Mouse (Mus musculus): ENCODE measurements around the gene Scgn. TPM values are rescaled to one million over a fixed set of nuclear protein-coding genes. Genes with fewer than 3 reads are reported as not detected.

Scgn gene
- not detected for polyA plus RNA-seq (2017; shearing (Covaris generic))

DNA sequence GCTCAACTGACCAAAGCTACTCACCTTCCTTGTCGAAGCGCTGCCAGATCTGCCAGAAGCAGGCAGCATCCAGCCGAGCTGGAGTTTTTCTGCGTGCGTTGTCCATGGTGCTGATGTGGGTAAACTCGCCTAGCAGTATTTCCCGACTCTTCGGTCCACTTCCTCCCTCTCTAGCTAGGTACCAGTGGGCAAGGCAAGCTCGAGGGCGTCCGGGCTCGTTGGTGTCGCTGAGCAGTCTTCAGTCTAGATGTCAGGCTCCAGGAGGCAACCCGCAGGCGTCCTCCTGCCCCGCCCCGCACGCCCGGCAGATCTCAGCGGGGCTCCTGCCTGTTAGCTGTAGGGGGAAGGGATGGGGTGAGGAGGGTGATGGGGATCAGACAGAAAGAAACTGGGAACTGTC, at the start of gene Scgn:
TSS of gene Scgn (minus strand) at position 287 of the 400 bp plus-strand sequence.

GRCm38 (mm10) chr13:23934211-23934520, 56.8 kb downstream of the Scgn start, which contains the start of gene Hist1h2aa:
TSS of gene Hist1h2aa (plus strand) at chr13:23934462.

DNA sequence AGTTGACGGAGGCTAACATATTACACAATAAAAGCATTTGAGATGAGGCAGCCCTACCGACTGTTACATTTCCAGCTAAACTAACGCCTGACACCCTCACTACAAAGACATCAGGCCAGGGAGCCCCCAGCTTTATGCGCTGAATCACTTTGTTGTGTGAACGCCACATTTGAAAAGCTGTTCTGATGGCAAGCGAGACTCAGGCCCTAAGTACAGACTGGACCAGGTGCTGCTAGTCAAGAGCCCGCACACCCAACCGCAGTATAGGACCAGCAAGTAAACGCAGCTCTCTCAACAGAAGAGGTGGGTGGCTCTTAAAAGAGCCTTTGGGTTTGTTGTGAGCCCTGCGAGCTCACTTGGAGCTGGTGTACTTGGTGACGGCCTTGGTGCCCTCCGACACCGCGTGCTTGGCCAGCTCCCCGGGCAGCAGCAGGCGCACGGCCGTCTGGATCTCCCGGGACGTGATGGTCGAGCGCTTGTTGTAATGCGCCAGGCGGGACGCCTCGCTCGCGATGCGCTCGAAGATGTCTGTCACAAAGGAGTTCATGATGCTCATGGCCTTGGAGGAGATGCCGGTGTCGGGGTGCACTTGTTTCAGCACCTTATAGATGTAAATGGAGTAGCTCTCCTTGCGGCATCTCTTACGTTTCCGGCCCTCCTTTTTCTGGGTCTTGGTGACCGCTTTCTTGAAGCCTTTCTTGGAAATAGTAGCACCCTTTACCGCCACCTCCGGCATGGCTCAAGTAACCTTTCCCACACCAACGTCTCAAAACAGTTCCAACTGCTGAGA, 57.4 kb downstream of the Scgn start, which contains the start of gene Hist1h2ba:
TSS of gene Hist1h2ba (minus strand) at position 736 of the 790 bp plus-strand sequence.

GRCm38 (mm10) chr13:23914376-23915167, 76.4 kb downstream of the Scgn start, which contains the start of gene Slc17a4:
TSS of gene Slc17a4 (minus strand) at chr13:23915009.

Other genes starting within 250 kb of the Scgn start
- not detected for gene Hist1h3c, start 245.6 kb downstream of the Scgn start, polyA plus RNA-seq (2017; shearing (Covaris generic))
- 1.2 TPM for gene Hist1h2bb, start 244.5 kb downstream of the Scgn start, polyA plus RNA-seq (2017; shearing (Covaris generic))
- gene Hist1h2ab, start 240.1 kb downstream of the Scgn start, polyA plus RNA-seq (2017; shearing (Covaris generic)): 2.7 TPM
- gene Hist1h3b, start 238.9 kb downstream of the Scgn start, polyA plus RNA-seq (2017; shearing (Covaris generic)): not detected
- 18.1 TPM for gene Hist1h4b, start 234.2 kb downstream of the Scgn start, polyA plus RNA-seq (2017; shearing (Covaris generic))
- gene Hist1h4a, start 230.0 kb downstream of the Scgn start, polyA plus RNA-seq (2017; shearing (Covaris generic)): not detected
- 2.4 TPM for gene Hist1h3a, start 228.8 kb downstream of the Scgn start, polyA plus RNA-seq (2017; shearing (Covaris generic))
- 1.8 TPM for gene Hist1h1a, start 227.5 kb downstream of the Scgn start, polyA plus RNA-seq (2017; shearing (Covaris generic))
- not detected for gene Trim38, start 221.3 kb downstream of the Scgn start, polyA plus RNA-seq (2017; shearing (Covaris generic))
- not detected for gene Slc17a2, start 184.2 kb downstream of the Scgn start, polyA plus RNA-seq (2017; shearing (Covaris generic))
- gene Slc17a3, start 151.8 kb downstream of the Scgn start, polyA plus RNA-seq (2017; shearing (Covaris generic)): not detected
- gene Slc17a1, start 123.5 kb downstream of the Scgn start, polyA plus RNA-seq (2017; shearing (Covaris generic)): not detected
- not detected for gene Slc17a4, start 76.2 kb downstream of the Scgn start, polyA plus RNA-seq (2017; shearing (Covaris generic))
- gene Hist1h2ba, start 57.1 kb downstream of the Scgn start, polyA plus RNA-seq (2017; shearing (Covaris generic)): not detected
- not detected for gene Hist1h2aa, start 56.8 kb downstream of the Scgn start, polyA plus RNA-seq (2017; shearing (Covaris generic))

Measured in activated CD4-positive, CD25-positive, alpha-beta regulatory T cell, adult 9 weeks (primary cell).